9 mouse cellular contexts compared by ENCODE assay signal in genomic region chr2:139220757-139221400, GRCm38 (mm10).
DNase-seq lines count a peak whose midpoint lies in the region; ATAC-seq and TF ChIP-seq lines count a peak whose summit lies in the region.
"Had no signal": no experiment of that assay in that cellular context is flagged by ENCODE, and none has a peak within 500 bp of the region (broad histone marks: within the 10 kb centered on the region; RNA-seq: fewer than 3 reads in every experiment).

No protein-coding gene starts in this region.

- H3K4me3 ChIP-seq in cerebellum, adult 2 months (replicated peaks; ENCODE audit: insufficient read depth, low read depth, low read length): no peak overlapping the region
- H3K4me3 ChIP-seq in left cerebral cortex, adult 2 months: no peak overlapping the region
- H3K4me3 ChIP-seq: liver, embryonic 13.5 days had no signal

- H3K4me1 ChIP-seq in cerebellum, adult 2 months (ENCODE audit: control insufficient read depth, insufficient read depth, low read length): no peaks in the 10 kb centered on the region
- H3K4me1 ChIP-seq: liver, embryonic 13.5 days had no signal

- DNase-seq in cerebellum, adult 2 months: peak; percentile 12 to 20
- DNase-seq in cerebellum, adult 11-12 months: no peak
- peak; percentile 7 for DNase-seq in lung, postnatal 10 days
- DNase-seq in lung, postnatal 25 days (ENCODE audit: low spot score): no peak
- DNase-seq in left cerebral cortex, adult 2 months (ENCODE audit: extremely low spot score in 1 of 2, low spot score in 2 of 2): peak; percentile 14 to 25
- DNase-seq in right cerebral cortex, adult 2 months (ENCODE audit: low spot score in 2 of 2): peak; percentile 20 to 46
- DNase-seq in gastrocnemius, adult 18-20 months (ENCODE audit: low spot score): no peak
- DNase-seq: liver, embryonic 13.5 days had no signal

- no peak for ATAC-seq in megakaryocyte, adult 5-6 weeks (ENCODE audit: poor library complexity, severe bottlenecking)

- H3K27me3 ChIP-seq in cerebellum, adult 2 months (ENCODE audit: control insufficient read depth, insufficient read depth, low read length): no peaks in the 10 kb centered on the region
- H3K27me3 ChIP-seq: liver, embryonic 13.5 days had no signal

- 34% methylated on average over 9 of the region's 9 CpGs for WGBS in cerebellum, adult 2 months

- TF ChIP-seq CTCF in cerebellum, adult 2 months (IDR thresholded peaks at IDR 0.05; ENCODE audit: borderline replicate concordance, insufficient read depth, low read depth, low read length): no peak
- no peak; the same call in 1 of the 2 replicates for TF ChIP-seq CTCF in left cerebral cortex, adult 2 months (IDR thresholded peaks at IDR 0.05)

- no peak overlapping the region for H3K27ac ChIP-seq in cerebellum, adult 2 months (ENCODE audit: insufficient read depth, low read length)
- no peak overlapping the region; the same call in 1 of the 2 replicates for H3K27ac ChIP-seq in left cerebral cortex, adult 2 months
- H3K27ac ChIP-seq: liver, embryonic 13.5 days had no signal

- intact Hi-C loops in left cerebral cortex, adult 2 months (cut with DNase I): no loop called here

- TF ChIP-seq POLR2A in cerebellum, adult 2 months (IDR thresholded peaks at IDR 0.05; ENCODE audit: borderline replicate concordance, insufficient read depth, low read length): no peak

Comparison
In these comparisons a context has a peak if more than half of its experiments do, and no peak if none do; other contexts are left out.
1. DNase-seq: peak in cerebellum, adult 2 months (2 of 2), lung, postnatal 10 days (single experiment), left cerebral cortex, adult 2 months (2 of 2) and right cerebral cortex, adult 2 months (2 of 2); none in cerebellum, adult 11-12 months (single experiment), lung, postnatal 25 days (single experiment) and gastrocnemius, adult 18-20 months (single experiment).